In genomic region chr8:95172433-95172832, GRCm38 (mm10) we compare ENCODE assay signal across 26 mouse cellular contexts. TPM values are rescaled to one million over a fixed set of nuclear protein-coding genes. Genes with fewer than 3 reads are reported as not detected.
A peak's percentile ranks its signal among the peaks of the same experiment; 100 is the strongest.
DNase-seq lines count a peak whose midpoint lies in the region; ATAC-seq and TF ChIP-seq lines count a peak whose summit lies in the region.
"Had no signal": no experiment of that assay in that cellular context is flagged by ENCODE, and none has a peak within 500 bp of the region (broad histone marks: within the 10 kb centered on the region; RNA-seq: fewer than 3 reads in every experiment).

No protein-coding gene starts in this region.

- no peaks in the 10 kb centered on the region for H3K36me3 ChIP-seq in hindbrain, postnatal 0 days (ENCODE audit: insufficient read depth, low read length)
- H3K36me3 ChIP-seq in hindbrain, embryonic 11.5 days (ENCODE audit: control insufficient read depth, insufficient read depth, low read length), result no peaks in the 10 kb centered on the region
- no peaks in the 10 kb centered on the region for H3K36me3 ChIP-seq in midbrain, postnatal 0 days (ENCODE audit: insufficient read depth, low read length)
- H3K36me3 ChIP-seq in midbrain, embryonic 16.5 days (ENCODE audit: control insufficient read depth, insufficient read depth, low read length), result no peaks in the 10 kb centered on the region
- H3K36me3 ChIP-seq: embryonic facial prominence, embryonic 12.5 days; liver, embryonic 13.5 days; lung, embryonic 15.5 days; midbrain, embryonic 13.5 days; neural tube, embryonic 13.5 days; stomach, embryonic 15.5 days had no signal

- no peak for ATAC-seq in hindbrain, postnatal 0 days
- no peak for ATAC-seq in hindbrain, embryonic 11.5 days (ENCODE audit: low FRiP score)
- ATAC-seq in midbrain, postnatal 0 days (ENCODE audit: low FRiP score), result no peak
- no peak for ATAC-seq in midbrain, embryonic 16.5 days
- ATAC-seq: CD4-positive, CD25-positive, alpha-beta regulatory T cell, adult 4 months; forebrain, embryonic 16.5 days; midbrain, embryonic 13.5 days; Patski had no signal

- no peak for TF ChIP-seq CTCF in hindbrain, postnatal 0 days (IDR thresholded peaks at IDR 0.05; ENCODE audit: low read depth)
- TF ChIP-seq CTCF in midbrain, postnatal 0 days (IDR thresholded peaks at IDR 0.05), result no peak

- H3K9me3 ChIP-seq in hindbrain, postnatal 0 days (ENCODE audit: low read length), result no peaks in the 10 kb centered on the region
- no peaks in the 10 kb centered on the region for H3K9me3 ChIP-seq in hindbrain, embryonic 11.5 days (ENCODE audit: control insufficient read depth, low read length)
- H3K9me3 ChIP-seq in midbrain, postnatal 0 days (ENCODE audit: low read length), result no peaks in the 10 kb centered on the region
- H3K9me3 ChIP-seq in midbrain, embryonic 16.5 days (replicated peaks; ENCODE audit: control insufficient read depth, low read length, poor library complexity, severe bottlenecking), result no peaks in the 10 kb centered on the region
- H3K9me3 ChIP-seq: embryonic facial prominence, embryonic 12.5 days; liver, embryonic 13.5 days; lung, embryonic 15.5 days; megakaryocyte, embryonic 14.5 days; midbrain, embryonic 13.5 days; neural tube, embryonic 13.5 days; stomach, embryonic 15.5 days had no signal

- peak; percentile 38 to 43 for DNase-seq in cerebellum, postnatal 10 days
- no peak for DNase-seq in cerebellum, postnatal 36 days
- DNase-seq in hindbrain, postnatal 0 days (ENCODE audit: low spot score), result peak; percentile 23
- no peak for DNase-seq in hindbrain, embryonic 11.5 days (ENCODE audit: low spot score)
- DNase-seq in midbrain, postnatal 0 days (ENCODE audit: low spot score), result peak; percentile 18
- peak; percentile 62 to 64 for DNase-seq in kidney, postnatal 25 days
- no peak for DNase-seq in urinary bladder, adult 18-20 months (ENCODE audit: low spot score in 2 of 2)
- DNase-seq: adrenal gland, adult 8-10 months; cerebellum, adult 9-10 months; gastrocnemius, postnatal 14 days; heart, adult 11 months; layer of hippocampus, adult 9-11 months; liver, embryonic 13.5 days; lung, postnatal 36 days; thymus, postnatal 25 days had no signal

- no peak overlapping the region for H3K4me3 ChIP-seq in hindbrain, postnatal 0 days (ENCODE audit: low read length)
- no peak overlapping the region for H3K4me3 ChIP-seq in hindbrain, embryonic 11.5 days (ENCODE audit: low read depth, low read length)
- H3K4me3 ChIP-seq in midbrain, postnatal 0 days (ENCODE audit: low read depth, low read length), result no peak overlapping the region
- no peak overlapping the region for H3K4me3 ChIP-seq in midbrain, embryonic 16.5 days (ENCODE audit: low read depth, low read length)
- H3K4me3 ChIP-seq: embryonic facial prominence, embryonic 12.5 days; liver, embryonic 13.5 days; lung, embryonic 15.5 days; megakaryocyte, embryonic 14.5 days; midbrain, embryonic 13.5 days; neural tube, embryonic 13.5 days; stomach, embryonic 15.5 days had no signal

- no peak overlapping the region for H3K4me2 ChIP-seq in hindbrain, postnatal 0 days (ENCODE audit: low read depth, low read length)
- H3K4me2 ChIP-seq in hindbrain, embryonic 11.5 days (replicated peaks; ENCODE audit: low read depth, low read length), result no peak overlapping the region
- no peak overlapping the region for H3K4me2 ChIP-seq in midbrain, postnatal 0 days (ENCODE audit: low read depth, low read length, poor library complexity, severe bottlenecking)
- no peak overlapping the region for H3K4me2 ChIP-seq in midbrain, embryonic 16.5 days (ENCODE audit: low read length)
- H3K4me2 ChIP-seq: embryonic facial prominence, embryonic 12.5 days; heart, embryonic 11.5 days; liver, embryonic 13.5 days; lung, embryonic 15.5 days; midbrain, embryonic 13.5 days; neural tube, embryonic 13.5 days; stomach, embryonic 15.5 days had no signal

- peaks cover 11% of the 10 kb centered on the region for H3K4me1 ChIP-seq in hindbrain, postnatal 0 days (ENCODE audit: insufficient read depth, low read length)
- 0 out of 2 replicates have a peak, but pooled peaks cover 3% of the 10 kb centered on the region for H3K4me1 ChIP-seq in hindbrain, embryonic 11.5 days (replicated peaks; ENCODE audit: control insufficient read depth, insufficient read depth, low read length)
- peaks cover 9% of the 10 kb centered on the region; the same call in 1 of the 2 replicates for H3K4me1 ChIP-seq in midbrain, postnatal 0 days (ENCODE audit: insufficient read depth, low read length)
- peaks cover 11% of the 10 kb centered on the region for H3K4me1 ChIP-seq in midbrain, embryonic 16.5 days (ENCODE audit: control insufficient read depth, insufficient read depth, low read length)
- H3K4me1 ChIP-seq: embryonic facial prominence, embryonic 12.5 days; liver, embryonic 13.5 days; lung, embryonic 15.5 days; stomach, embryonic 15.5 days had no signal

- no peak overlapping the region for H3K9ac ChIP-seq in hindbrain, postnatal 0 days (replicated peaks; ENCODE audit: low read length)
- no peak overlapping the region for H3K9ac ChIP-seq in hindbrain, embryonic 11.5 days (ENCODE audit: low read depth, low read length)
- no peak overlapping the region for H3K9ac ChIP-seq in midbrain, postnatal 0 days (replicated peaks; ENCODE audit: low read length, poor library complexity, severe bottlenecking)
- H3K9ac ChIP-seq in midbrain, embryonic 16.5 days (ENCODE audit: low read depth, low read length), result no peak overlapping the region
- H3K9ac ChIP-seq: embryonic facial prominence, embryonic 12.5 days; liver, embryonic 13.5 days; lung, embryonic 15.5 days; midbrain, embryonic 13.5 days; neural tube, embryonic 13.5 days; stomach, embryonic 15.5 days had no signal

- 45% methylated on average over 5 of the region's 5 CpGs for WGBS in hindbrain, postnatal 0 days
- WGBS in hindbrain, embryonic 11.5 days, result 82% methylated on average over 5 of the region's 5 CpGs
- WGBS in midbrain, postnatal 0 days, result 52% methylated on average over 5 of the region's 5 CpGs
- WGBS in midbrain, embryonic 16.5 days, result 63% methylated on average over 5 of the region's 5 CpGs

- H3K27ac ChIP-seq in hindbrain, postnatal 0 days, result no peak overlapping the region
- H3K27ac ChIP-seq in hindbrain, embryonic 11.5 days (ENCODE audit: low read depth, low read length), result no peak overlapping the region
- no peak overlapping the region; the same call in 1 of the 2 replicates for H3K27ac ChIP-seq in midbrain, postnatal 0 days (ENCODE audit: low read depth, low read length)
- no peak overlapping the region for H3K27ac ChIP-seq in midbrain, embryonic 16.5 days (ENCODE audit: low read length)
- H3K27ac ChIP-seq: embryonic facial prominence, embryonic 12.5 days; liver, embryonic 13.5 days; lung, embryonic 15.5 days; midbrain, embryonic 13.5 days; neural tube, embryonic 13.5 days; stomach, embryonic 15.5 days had no signal

- no peaks in the 10 kb centered on the region for H3K27me3 ChIP-seq in hindbrain, postnatal 0 days (ENCODE audit: insufficient read depth, low read length)
- no peaks in the 10 kb centered on the region for H3K27me3 ChIP-seq in hindbrain, embryonic 11.5 days (ENCODE audit: control insufficient read depth, insufficient read depth, low read length)
- no peaks in the 10 kb centered on the region for H3K27me3 ChIP-seq in midbrain, postnatal 0 days (ENCODE audit: insufficient read depth, low read length)
- no peaks in the 10 kb centered on the region for H3K27me3 ChIP-seq in midbrain, embryonic 16.5 days (ENCODE audit: control insufficient read depth, insufficient read depth, low read depth, low read length)
- H3K27me3 ChIP-seq: embryonic facial prominence, embryonic 12.5 days; liver, embryonic 13.5 days; lung, embryonic 15.5 days; midbrain, embryonic 13.5 days; neural tube, embryonic 13.5 days; Patski; stomach, embryonic 15.5 days had no signal

RNA-seq across cellular contexts. Expression of gene Kifc3, which starts 30.2 kb away (rescaled TPM):
- total RNA-seq in hindbrain, postnatal 0 days (2014; rRNA removed), result 50.2 and 50.9 TPM in 2 replicates
- 26.6 and 29.0 TPM in 2 replicates for polyA plus RNA-seq in hindbrain, postnatal 0 days (2015; fragmentation: Nextera tagmentation; extraction: Ambion mirVana)
- polyA plus RNA-seq in hindbrain, embryonic 11.5 days (2014; fragmentation: Nextera tagmentation; extraction: Ambion mirVana), result 5.2 and 5.7 TPM in 2 replicates
- total RNA-seq in midbrain, postnatal 0 days (2014; rRNA removed), result 57.0 and 60.6 TPM in 2 replicates
- 37.3 and 38.9 TPM in 2 replicates for polyA plus RNA-seq in midbrain, postnatal 0 days (2015; fragmentation: Nextera tagmentation; extraction: Ambion mirVana)
- polyA plus RNA-seq in midbrain, embryonic 16.5 days (2015; fragmentation: Nextera tagmentation; extraction: Ambion mirVana), result 28.2 and 31.1 TPM in 2 replicates
- polyA plus RNA-seq: CD4-positive, CD25-positive, alpha-beta regulatory T cell, adult 4 months had no signal

Comparison
In these comparisons a context has a peak if more than half of its experiments do, and no peak if none do; other contexts are left out.
1. DNase-seq: peak in cerebellum, postnatal 10 days (2 of 2), hindbrain, postnatal 0 days (single experiment), midbrain, postnatal 0 days (single experiment) and kidney, postnatal 25 days (2 of 2); none in cerebellum, postnatal 36 days (0 of 2), hindbrain, embryonic 11.5 days (single experiment) and urinary bladder, adult 18-20 months (0 of 2).